Mouse (Mus musculus): ENCODE measurements at regions not wholly inside any gene's neighbourhood (a gene's known extent, or its start where the extent isn't known, plus 50 kb on each side); places are given as distances from the start of the nearest gene placed in this dataset.
A peak's percentile ranks its signal among the peaks of the same experiment; 100 is the strongest.

DNA sequence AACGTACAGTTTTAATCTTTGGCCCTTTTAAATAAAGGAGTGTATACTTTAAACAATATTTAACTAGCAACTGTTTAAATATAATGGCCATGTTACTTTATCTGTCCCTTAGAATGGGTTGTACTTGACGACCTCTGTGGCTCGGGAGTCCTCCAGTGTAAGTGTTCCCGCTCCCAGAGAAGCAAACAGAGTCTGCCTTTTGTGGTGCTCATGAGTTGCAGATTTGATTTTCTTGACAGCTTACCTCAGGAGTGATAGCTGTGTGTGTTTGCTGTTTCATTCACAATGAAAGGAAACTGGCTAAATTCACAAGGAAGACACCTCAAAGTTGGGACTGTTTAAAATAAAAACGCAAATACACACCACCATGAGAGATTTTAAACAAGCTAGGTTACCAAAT lies 205.4 kb upstream of the Sox2 start:
- no peak for DNase-seq (ENCODE audit: low spot score)
- H3K27ac ChIP-seq = peak overlapping the region; percentile 74
- H3K4me3 ChIP-seq = no peak overlapping the region
- H3K9me3 ChIP-seq = peaks cover 8% of the 10 kb centered on the region
- 40% methylated on average over 5 of the region's 5 CpGs for WGBS
- peaks cover 4% of the 10 kb centered on the region for H3K27me3 ChIP-seq (ENCODE audit: insufficient read depth, poor library complexity, severe bottlenecking)
- peaks cover 60% of the 10 kb centered on the region for H3K4me1 ChIP-seq (replicated peaks)
- H3K36me3 ChIP-seq = no peaks in the 10 kb centered on the region

DNA sequence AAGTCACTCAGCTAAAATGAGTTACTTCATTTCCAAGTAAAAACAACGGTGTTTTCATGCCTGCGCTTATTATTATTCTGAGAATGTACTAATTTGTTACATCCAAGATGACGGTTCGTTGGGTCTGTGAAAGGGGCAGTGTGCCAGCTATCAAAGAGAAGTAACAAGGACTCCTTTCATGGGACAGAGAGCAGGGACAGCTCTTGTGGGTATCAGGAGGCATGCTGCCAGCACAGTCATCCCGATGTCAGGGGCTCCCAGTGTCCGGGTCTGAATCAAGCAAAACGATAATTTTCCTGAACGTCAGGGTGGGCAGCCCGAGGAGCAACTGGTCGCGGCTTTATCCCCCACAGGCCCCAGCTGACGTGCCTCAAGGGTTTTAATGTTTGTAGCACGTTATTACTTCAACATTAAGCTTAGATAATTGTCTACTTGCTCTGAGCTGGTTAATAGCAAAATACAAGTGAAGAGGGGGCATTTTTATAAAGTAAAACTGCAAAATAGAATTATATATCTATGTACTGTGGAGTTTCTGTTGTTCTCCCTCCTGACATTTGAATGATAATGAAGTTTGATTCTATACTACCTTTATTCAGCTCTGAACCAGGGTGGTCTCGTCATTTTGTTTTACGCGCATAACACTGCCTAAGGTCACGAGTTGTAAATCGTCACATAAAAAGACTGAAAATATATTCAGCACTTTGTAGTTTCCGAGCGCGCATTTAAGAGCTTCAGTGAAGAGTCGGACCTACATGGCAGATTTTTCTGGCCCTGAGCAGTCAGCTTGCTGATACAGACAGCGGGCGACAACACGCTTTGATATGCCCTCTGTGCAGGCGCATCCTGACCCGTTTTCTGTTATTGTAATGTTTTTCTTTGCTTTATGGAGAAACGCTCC lies 206.2 kb upstream of the Sox2 start:
- Histone ChIP-seq H3K9me3 (peaks cover 8% of the 10 kb centered on the region), H3K4me1 (replicated peaks) (peaks cover 60% of the 10 kb centered on the region), H3K27ac (peak overlapping the region; percentile 76), H3K27me3 (ENCODE audit: insufficient read depth, poor library complexity, severe bottlenecking) (peaks cover 4% of the 10 kb centered on the region), H3K36me3 (no peaks in the 10 kb centered on the region), H3K4me3 (peak overlapping the region; percentile 7; the same call in 1 of the 2 replicates)
- DNase-seq (ENCODE audit: low spot score) = peak; percentile 31
- WGBS = 38% methylated on average over 28 of the region's 28 CpGs

DNA sequence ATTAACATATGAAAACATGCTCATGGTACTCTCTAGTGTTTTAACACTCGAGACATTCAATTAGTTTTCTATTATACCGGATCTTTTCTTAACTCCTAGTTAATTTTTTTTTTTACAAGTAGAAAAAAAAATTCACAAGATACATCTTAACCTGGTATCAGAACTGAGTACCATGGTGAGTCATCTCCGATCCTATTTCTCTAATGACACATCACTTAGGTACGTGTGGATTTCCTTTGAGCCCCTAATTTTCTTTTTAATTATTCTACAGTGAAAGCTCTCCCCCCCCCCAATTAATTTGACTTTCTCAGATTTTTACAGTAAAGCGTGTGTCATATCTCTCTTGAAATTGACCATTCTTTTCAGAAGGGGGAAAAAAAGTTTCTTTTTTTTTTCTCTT lies 206.9 kb upstream of the Sox2 start:
- 71% methylated on average over 5 of the region's 5 CpGs for WGBS
- H3K27me3 ChIP-seq (ENCODE audit: insufficient read depth, poor library complexity, severe bottlenecking) = peaks cover 4% of the 10 kb centered on the region
- H3K27ac ChIP-seq = no peak overlapping the region
- DNase-seq (ENCODE audit: low spot score) = no peak
- H3K4me1 ChIP-seq (replicated peaks) = peaks cover 60% of the 10 kb centered on the region
- H3K4me3 ChIP-seq = no peak overlapping the region
- H3K9me3 ChIP-seq = peaks cover 8% of the 10 kb centered on the region
- H3K36me3 ChIP-seq = no peaks in the 10 kb centered on the region

DNA sequence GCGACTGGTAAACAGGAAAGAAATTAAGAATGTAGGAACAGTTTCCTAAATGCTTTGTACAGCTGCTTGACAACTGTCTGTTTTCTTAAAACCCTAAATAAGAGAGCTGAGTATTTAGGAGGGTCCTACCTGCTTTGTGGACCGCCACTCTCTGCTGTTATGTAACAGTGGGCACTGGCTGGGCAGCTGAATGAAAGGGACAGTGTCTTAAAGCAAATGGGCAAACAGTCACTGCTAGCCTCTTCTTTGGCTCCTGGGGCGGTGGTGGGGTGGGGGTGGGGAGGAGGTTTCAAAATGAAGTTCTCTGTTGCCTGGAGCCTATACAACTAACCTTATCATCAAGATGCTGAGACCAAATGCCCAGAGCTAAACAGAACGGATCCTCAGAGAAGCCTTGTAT lies 208.4 kb upstream of the Sox2 start:
- Histone ChIP-seq H3K36me3 (no peaks in the 10 kb centered on the region), H3K27ac (peak overlapping the region; percentile 75), H3K27me3 (ENCODE audit: insufficient read depth, poor library complexity, severe bottlenecking) (peaks cover 4% of the 10 kb centered on the region), H3K4me3 (no peak overlapping the region), H3K9me3 (peaks cover 3% of the 10 kb centered on the region), H3K4me1 (replicated peaks) (peaks cover 68% of the 10 kb centered on the region)
- peak; percentile 27 for DNase-seq (ENCODE audit: low spot score)
- 49% methylated on average over 4 of the region's 4 CpGs for WGBS

DNA sequence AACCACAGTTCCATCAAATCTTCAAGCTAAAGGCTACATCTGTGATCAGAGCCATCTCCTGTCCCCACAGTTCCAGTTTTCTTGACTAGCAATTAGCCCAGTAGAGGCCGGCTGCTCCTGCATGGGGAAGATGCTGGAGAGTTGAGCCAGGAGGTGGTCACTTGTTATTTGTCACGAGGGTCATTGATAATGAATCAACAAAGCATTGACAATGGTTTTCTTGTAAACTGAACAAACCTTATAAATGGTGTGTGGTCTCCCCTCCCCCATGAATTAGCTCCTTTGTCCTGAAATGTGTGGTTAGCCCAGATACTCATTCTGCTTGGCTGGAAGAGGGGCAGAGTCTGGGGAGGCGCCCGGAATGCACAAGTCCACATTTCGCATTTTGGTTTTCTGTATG lies 208.9 kb upstream of the Sox2 start:
- Histone ChIP-seq H3K27ac (peak overlapping the region; percentile 75), H3K4me3 (no peak overlapping the region), H3K4me1 (replicated peaks) (peaks cover 66% of the 10 kb centered on the region), H3K27me3 (ENCODE audit: insufficient read depth, poor library complexity, severe bottlenecking) (peaks cover 4% of the 10 kb centered on the region), H3K9me3 (no peaks in the 10 kb centered on the region), H3K36me3 (no peaks in the 10 kb centered on the region)
- WGBS = 27% methylated on average over 5 of the region's 5 CpGs
- peak; percentile 35 for DNase-seq (ENCODE audit: low spot score)

DNA sequence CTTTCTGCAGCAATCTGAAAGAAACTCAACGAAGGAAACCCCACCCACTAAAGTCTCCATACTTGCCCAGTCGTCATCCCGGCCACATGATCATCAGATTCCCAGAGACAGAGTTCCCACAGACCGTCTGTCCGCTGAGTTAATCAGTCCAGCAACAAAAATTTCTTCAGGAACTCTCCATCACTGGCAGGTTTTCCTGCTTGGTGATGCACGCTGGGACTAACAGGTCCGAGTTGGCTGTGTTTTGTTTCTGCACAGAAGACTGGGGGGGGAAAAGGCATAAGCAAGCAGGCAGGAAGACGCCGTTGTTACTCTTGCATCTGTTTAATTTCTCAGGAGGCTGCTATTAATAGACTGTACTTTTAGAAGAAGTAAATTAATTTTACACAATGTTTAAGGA lies 215.3 kb upstream of the Sox2 start:
- no peak overlapping the region for H3K4me3 ChIP-seq
- WGBS = 74% methylated on average over 9 of the region's 9 CpGs
- DNase-seq (ENCODE audit: low spot score) = no peak

DNA sequence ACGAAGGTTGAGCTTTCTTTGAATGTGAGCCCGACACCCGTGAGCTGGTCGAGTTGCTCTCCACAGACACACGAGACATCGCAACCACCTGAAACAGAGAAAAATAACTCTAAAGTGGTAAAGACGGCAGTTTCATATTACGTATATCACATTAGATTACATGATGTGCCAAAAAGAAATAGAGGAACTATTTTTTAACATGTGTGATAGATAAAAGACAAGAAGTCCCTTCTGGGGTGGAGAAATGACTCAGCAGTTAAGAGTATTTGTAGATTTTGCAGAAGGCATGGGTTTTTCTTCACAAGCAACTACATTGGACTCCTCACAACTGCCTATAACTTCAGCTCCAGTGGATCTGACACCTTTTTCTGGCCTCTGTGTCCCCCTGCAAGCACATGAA lies 222.2 kb upstream of the Sox2 start:
- H3K4me1 ChIP-seq (replicated peaks) = no peaks in the 10 kb centered on the region
- no peak overlapping the region for H3K4me3 ChIP-seq
- 95% methylated on average over 8 of the region's 8 CpGs for WGBS
- no peak for DNase-seq (ENCODE audit: low spot score)
- no peak overlapping the region for H3K27ac ChIP-seq
- H3K27me3 ChIP-seq (ENCODE audit: insufficient read depth, poor library complexity, severe bottlenecking) = no peaks in the 10 kb centered on the region
- peaks cover 6% of the 10 kb centered on the region; the same call in 1 of the 2 replicates for H3K9me3 ChIP-seq
- H3K36me3 ChIP-seq = no peaks in the 10 kb centered on the region

More for the DNA sequence above, 215.3 kb upstream of the Sox2 start:
- no peaks in the 10 kb centered on the region; the same call in 1 of the 2 replicates for H3K27me3 ChIP-seq (ENCODE audit: insufficient read depth, poor library complexity, severe bottlenecking)
- peaks cover 6% of the 10 kb centered on the region; the same call in 1 of the 2 replicates for H3K9me3 ChIP-seq
- no peak overlapping the region for H3K27ac ChIP-seq
- H3K36me3 ChIP-seq = no peaks in the 10 kb centered on the region
- H3K4me1 ChIP-seq (replicated peaks) = peaks cover 7% of the 10 kb centered on the region; the same call in 1 of the 2 replicates

DNA sequence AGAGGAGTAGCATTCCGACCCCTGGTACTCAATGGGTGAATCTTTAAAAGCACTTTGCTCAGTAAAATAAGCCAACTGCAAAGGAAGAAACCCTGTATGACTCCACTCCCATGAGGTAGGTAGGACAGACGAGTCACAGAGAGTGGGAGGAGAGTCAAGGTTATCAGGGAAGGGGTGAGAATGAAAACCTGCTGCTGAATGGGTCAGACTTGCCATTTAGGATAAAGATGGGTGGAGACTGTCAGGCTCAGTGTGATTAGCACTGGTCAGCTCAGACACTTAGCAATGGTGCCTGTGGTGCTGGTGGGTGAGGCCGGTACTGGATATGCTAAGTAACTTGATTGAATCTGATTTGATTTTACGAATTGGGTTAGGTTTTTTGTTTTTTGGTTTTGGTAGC lies 222.7 kb upstream of the Sox2 start:
- 89% methylated on average over 4 of the region's 4 CpGs for WGBS
- Histone ChIP-seq H3K36me3 (no peaks in the 10 kb centered on the region), H3K4me1 (replicated peaks) (no peaks in the 10 kb centered on the region), H3K27me3 (ENCODE audit: insufficient read depth, poor library complexity, severe bottlenecking) (no peaks in the 10 kb centered on the region), H3K9me3 (peaks cover 3% of the 10 kb centered on the region; the same call in 1 of the 2 replicates), H3K4me3 (no peak overlapping the region), H3K27ac (no peak overlapping the region)
- no peak for DNase-seq (ENCODE audit: low spot score)

DNA sequence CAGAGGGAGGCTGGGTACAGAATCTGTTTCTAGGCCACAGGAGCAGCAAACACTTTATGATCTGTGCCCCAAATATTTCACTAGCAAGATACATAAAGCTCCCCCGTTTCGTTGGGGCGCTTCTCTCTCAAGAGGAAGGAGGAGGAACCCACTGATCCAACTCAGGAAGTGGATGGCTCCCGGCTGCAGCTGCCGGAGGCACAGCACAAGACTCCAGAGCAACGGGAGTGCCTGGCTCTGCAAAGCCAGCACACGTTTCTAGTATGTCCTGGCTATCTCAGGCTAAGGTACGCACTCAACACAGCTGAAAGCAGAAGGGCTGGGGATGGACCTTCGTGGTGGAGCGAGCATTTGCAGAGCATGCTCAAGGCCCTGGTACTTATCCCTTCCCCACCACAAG lies 223.2 kb upstream of the Sox2 start:
- DNase-seq (ENCODE audit: low spot score) = no peak
- Histone ChIP-seq H3K4me3 (no peak overlapping the region), H3K36me3 (no peaks in the 10 kb centered on the region), H3K9me3 (no peaks in the 10 kb centered on the region), H3K4me1 (replicated peaks) (no peaks in the 10 kb centered on the region), H3K27ac (no peak overlapping the region), H3K27me3 (ENCODE audit: insufficient read depth, poor library complexity, severe bottlenecking) (no peaks in the 10 kb centered on the region)
- 86% methylated on average over 10 of the region's 10 CpGs for WGBS

DNA sequence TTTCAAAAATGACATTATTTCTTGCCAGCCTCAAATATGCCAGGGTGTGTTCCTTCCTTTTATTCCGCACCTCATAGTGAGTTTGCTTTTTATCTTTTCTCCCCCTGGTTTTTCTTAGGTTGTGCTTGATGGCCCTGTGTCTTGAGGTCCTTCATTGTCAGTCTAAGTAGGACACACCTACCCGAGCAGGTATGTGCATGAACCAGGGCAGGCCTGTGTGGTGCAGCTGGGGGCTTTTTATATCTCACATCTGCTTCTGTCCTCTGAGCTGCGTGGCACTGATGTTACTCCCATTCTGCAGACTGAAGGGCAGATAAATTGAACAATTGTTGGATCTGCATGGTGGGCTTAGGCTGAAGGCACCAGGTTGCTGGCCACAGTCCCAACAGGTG lies 238.3 kb upstream of the Sox2 start:
- H3K4me3 ChIP-seq = no peak overlapping the region
- DNase-seq (ENCODE audit: low spot score) = no peak
- WGBS = 70% methylated on average over 3 of the region's 3 CpGs

DNA sequence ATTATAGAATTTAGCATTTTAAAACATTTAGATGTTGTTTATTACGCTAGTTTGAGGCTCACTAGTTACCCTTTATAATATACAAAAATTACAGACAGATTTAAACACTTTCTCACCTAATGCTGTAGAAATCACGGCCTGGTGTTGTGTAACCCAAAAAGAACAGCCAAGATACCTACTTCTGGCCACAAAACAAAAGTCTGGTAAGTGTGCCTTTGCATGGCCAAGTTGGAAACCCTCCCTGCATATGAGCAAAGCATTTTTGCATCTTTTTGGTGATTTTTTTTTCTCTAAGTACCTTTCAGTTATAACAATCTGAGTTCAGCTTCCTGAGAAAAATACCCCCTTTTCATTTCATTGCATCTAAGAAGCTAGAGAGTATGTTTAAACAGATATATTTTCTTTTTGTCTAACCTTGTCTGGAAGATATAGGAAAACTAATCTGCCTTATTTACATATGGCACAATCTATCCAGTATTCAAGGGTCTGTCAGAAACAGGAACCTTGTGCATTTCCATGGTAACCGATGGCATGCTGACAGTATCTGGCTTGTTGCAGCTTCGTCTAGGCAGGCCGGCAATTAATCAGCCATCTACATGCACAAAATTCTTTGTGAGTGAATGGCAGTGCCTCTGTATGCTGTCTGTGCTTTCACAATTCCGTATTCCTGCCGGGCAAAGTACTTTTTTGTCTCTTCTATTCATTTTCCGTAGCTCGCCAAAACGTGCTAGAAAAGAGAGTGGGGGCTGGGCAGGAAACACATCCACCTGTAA lies 238.9 kb upstream of the Sox2 start:
- 46% methylated on average over 10 of the region's 10 CpGs for WGBS
- DNase-seq (ENCODE audit: low spot score) = peak; percentile 56
- Histone ChIP-seq H3K27me3 (ENCODE audit: insufficient read depth, poor library complexity, severe bottlenecking) (no peaks in the 10 kb centered on the region), H3K36me3 (no peaks in the 10 kb centered on the region), H3K4me1 (replicated peaks) (peaks cover 13% of the 10 kb centered on the region), H3K4me3 (no peak overlapping the region), H3K27ac (peak overlapping the region; percentile 76), H3K9me3 (no peaks in the 10 kb centered on the region)

More for the DNA sequence above, 238.3 kb upstream of the Sox2 start:
- no peaks in the 10 kb centered on the region for H3K36me3 ChIP-seq
- H3K27me3 ChIP-seq (ENCODE audit: insufficient read depth, poor library complexity, severe bottlenecking) = no peaks in the 10 kb centered on the region
- H3K27ac ChIP-seq = peak overlapping the region; percentile 76; the same call in 1 of the 2 replicates
- no peaks in the 10 kb centered on the region for H3K9me3 ChIP-seq
- H3K4me1 ChIP-seq (replicated peaks) = peaks cover 13% of the 10 kb centered on the region

DNA sequence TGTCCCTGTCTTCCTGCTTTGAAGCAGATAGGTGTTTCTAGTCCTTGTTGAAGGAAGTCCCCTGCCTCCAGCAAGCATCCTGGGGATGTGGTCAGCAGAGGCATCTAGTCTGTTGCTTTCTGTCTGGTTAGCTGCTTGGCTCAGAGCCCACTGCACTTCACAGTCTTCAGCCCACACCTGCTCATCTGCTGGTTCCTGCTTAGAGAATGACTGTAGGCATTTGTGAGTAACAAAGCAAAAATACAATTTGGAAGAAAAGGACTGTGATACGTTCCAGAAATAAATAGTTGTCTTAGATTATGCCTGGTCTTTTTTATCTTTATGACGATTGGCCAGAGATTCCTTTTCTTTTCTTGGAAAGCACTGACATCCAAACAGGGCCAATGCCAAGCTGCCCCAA lies 246.6 kb upstream of the Sox2 start:
- WGBS = 97% methylated on average over 2 of the region's 2 CpGs
- H3K36me3 ChIP-seq = no peaks in the 10 kb centered on the region
- H3K27ac ChIP-seq = no peak overlapping the region
- H3K27me3 ChIP-seq (ENCODE audit: insufficient read depth, poor library complexity, severe bottlenecking) = no peaks in the 10 kb centered on the region
- no peak for DNase-seq (ENCODE audit: low spot score)
- no peaks in the 10 kb centered on the region for H3K4me1 ChIP-seq (replicated peaks)
- no peaks in the 10 kb centered on the region for H3K9me3 ChIP-seq
- no peak overlapping the region for H3K4me3 ChIP-seq

DNA sequence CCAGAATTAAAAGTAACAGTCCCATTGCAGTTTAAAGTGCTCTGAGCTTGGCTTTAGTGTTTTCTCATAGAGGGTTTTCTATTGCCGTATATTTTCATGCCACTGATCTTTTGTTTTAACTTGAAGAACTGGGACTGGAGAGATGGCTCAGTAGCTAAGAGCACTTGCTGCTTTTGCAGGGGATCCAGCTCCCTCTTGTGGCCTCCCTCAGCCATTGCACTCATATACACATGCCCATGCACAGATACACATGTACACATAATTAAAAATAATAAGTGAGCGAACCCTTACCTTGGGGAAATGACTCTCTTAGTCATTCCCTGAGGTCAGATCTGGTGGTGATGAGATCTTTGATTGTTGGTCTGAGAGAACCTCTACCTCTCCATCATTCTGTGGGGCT lies 258.9 kb upstream of the Sox2 start:
- Histone ChIP-seq H3K4me3 (no peak overlapping the region), H3K9me3 (peaks cover 14% of the 10 kb centered on the region), H3K4me1 (replicated peaks) (0 out of 2 replicates have a peak, but pooled peaks cover 3% of the 10 kb centered on the region), H3K36me3 (no peaks in the 10 kb centered on the region), H3K27ac (no peak overlapping the region), H3K27me3 (ENCODE audit: insufficient read depth, poor library complexity, severe bottlenecking) (no peaks in the 10 kb centered on the region)
- no peak for DNase-seq (ENCODE audit: low spot score)
- 97% methylated on average over 2 of the region's 2 CpGs for WGBS

Data from hindbrain, embryonic 10.5 days (tissue).